Mouse (Mus musculus) limb, embryonic 14.5 days (tissue): ENCODE results near the gene Usp48. TPM values are rescaled to one million over a fixed set of nuclear protein-coding genes. Genes with fewer than 3 reads are reported as not detected.

Source experiments
- ATAC-seq: fragments of 200-750 bp; cut with Nextera tagmentation; 2 replicates; pipeline ENCODE4 v1.8.0; 2017; ENCODE audit warnings: low read depth, moderate number of reproducible peaks, moderate TSS enrichment; ENCODE audit not compliant: low FRiP score
- DNase-seq: peaks from one replicate; pipeline ENCODE4 v3.0.0-alpha.2; 2015; ENCODE audit warnings: low spot score
- H3K27ac ChIP-seq: fragments of 300-500 bp; sonication (generic); replicated peaks from 2 replicates; pipeline ENCODE4 v1.5.1; 2014; ENCODE audit warnings: low read depth, mild to moderate bottlenecking, low read length, moderate library complexity, mixed read lengths
- H3K27me3 ChIP-seq: fragments of 300-500 bp; sonication (generic); 2 replicates; pipeline ENCODE4 v1.6.1; 2014; ENCODE audit warnings: low read length, mixed read lengths; ENCODE audit not compliant: control insufficient read depth, insufficient read depth
- H3K36me3 ChIP-seq: fragments of 300-500 bp; sonication (generic); 2 replicates; pipeline ENCODE4 v1.6.1; 2014; ENCODE audit warnings: mild to moderate bottlenecking, low read length, moderate library complexity, mixed read lengths; ENCODE audit not compliant: control insufficient read depth, insufficient read depth
- H3K4me1 ChIP-seq: fragments of 300-500 bp; sonication (generic); 2 replicates; pipeline ENCODE4 v1.6.1; 2014; ENCODE audit warnings: antibody characterized with exemption, low read length, mixed read lengths; ENCODE audit not compliant: control insufficient read depth, insufficient read depth
- H3K4me2 ChIP-seq: fragments of 300-500 bp; sonication (generic); replicated peaks from 2 replicates; pipeline ENCODE4 v1.6.1; 2014; ENCODE audit warnings: low read depth, mild to moderate bottlenecking, low read length, moderate library complexity; ENCODE audit not compliant: severe bottlenecking
- H3K4me3 ChIP-seq: fragments of 300-500 bp; sonication (generic); replicated peaks from 2 replicates; pipeline ENCODE4 v1.5.1; 2014; ENCODE audit warnings: low read length
- H3K9ac ChIP-seq: fragments of 300-500 bp; sonication (generic); 2 replicates; pipeline ENCODE4 v1.6.1; 2014; ENCODE audit warnings: mild to moderate bottlenecking, low read depth, low read length, moderate library complexity; ENCODE audit not compliant: severe bottlenecking
- H3K9me3 ChIP-seq: fragments of 300-500 bp; sonication (generic); 2 replicates; pipeline ENCODE4 v1.6.1; 2016; ENCODE audit warnings: low read length; ENCODE audit not compliant: control insufficient read depth
- POLR2A ChIP-seq: fragments of 200-500 bp; IDR thresholded peaks from 2 replicates; pipeline ENCODE4 v1.8.0; 2012; ENCODE audit warnings: inconsistent platforms, mild to moderate bottlenecking, moderate library complexity, borderline replicate concordance; ENCODE audit not compliant: insufficient read depth, insufficient read length; ENCODE audit errors: extremely low read depth
- whole genome bisulfite sequencing: fragments of 180-500 bp; shearing (Covaris S2); extraction: QIAGEN DNeasy Blood & Tissue Kit; methylation state at CpG from one replicate; pipeline ENCODE4 v1.1.7; 2014; 5-methylcytosine and 5-hydroxymethylcytosine counted together
- polyA plus RNA-seq, 2 experiments: library from polyadenylated mRNA; depleted of rRNA in 1 of 2; stranded (reverse) in 1 of 2; unstranded in 1 of 2; fragments of >200 nt; fragmentation: Nextera tagmentation in 1 of 2; extraction: Ambion mirVana in 1 of 2; gene quantifications; 2 replicates each; pipeline versions ENCODE4 v1.2.1 to v1.2.3; 2012 to 2014

The Usp48 gene
- polyA plus RNA-seq, 2 experiments = 69.3 to 124 TPM

GRCm38 (mm10) chr4:137652835-137653346 is 59.3 kb downstream of the Usp48 start:
- 96% methylated on average over 5 of the region's 5 CpGs for WGBS
- no peak overlapping the region for H3K27ac ChIP-seq
- ATAC-seq = no peak

GRCm38 (mm10) chr4:137655241-137656031 is 61.9 kb downstream of the Usp48 start:
- no peak overlapping the region for H3K4me2 ChIP-seq
- ATAC-seq (no peak), DNase-seq (no peak)
- H3K27me3 ChIP-seq = no peaks in the 10 kb centered on the region
- no peak overlapping the region for H3K27ac ChIP-seq
- no peak overlapping the region for H3K4me3 ChIP-seq
- WGBS = 86% methylated on average over 18 of the region's 18 CpGs
- no peaks in the 10 kb centered on the region for H3K4me1 ChIP-seq
- peaks cover 76% of the 10 kb centered on the region for H3K36me3 ChIP-seq
- no peaks in the 10 kb centered on the region for H3K9me3 ChIP-seq
- TF ChIP-seq POLR2A = no peak
- no peak overlapping the region for H3K9ac ChIP-seq

More at GRCm38 (mm10) chr4:137652835-137653346, 59.3 kb downstream of the Usp48 start:
- H3K4me1 ChIP-seq = no peaks in the 10 kb centered on the region
- DNase-seq = no peak
- peaks cover 97% of the 10 kb centered on the region for H3K36me3 ChIP-seq
- H3K9me3 ChIP-seq = no peaks in the 10 kb centered on the region
- H3K27me3 ChIP-seq = no peaks in the 10 kb centered on the region
- no peak overlapping the region for H3K9ac ChIP-seq
- H3K4me3 ChIP-seq = no peak overlapping the region
- H3K4me2 ChIP-seq = no peak overlapping the region
- no peak for TF ChIP-seq POLR2A

DNA sequence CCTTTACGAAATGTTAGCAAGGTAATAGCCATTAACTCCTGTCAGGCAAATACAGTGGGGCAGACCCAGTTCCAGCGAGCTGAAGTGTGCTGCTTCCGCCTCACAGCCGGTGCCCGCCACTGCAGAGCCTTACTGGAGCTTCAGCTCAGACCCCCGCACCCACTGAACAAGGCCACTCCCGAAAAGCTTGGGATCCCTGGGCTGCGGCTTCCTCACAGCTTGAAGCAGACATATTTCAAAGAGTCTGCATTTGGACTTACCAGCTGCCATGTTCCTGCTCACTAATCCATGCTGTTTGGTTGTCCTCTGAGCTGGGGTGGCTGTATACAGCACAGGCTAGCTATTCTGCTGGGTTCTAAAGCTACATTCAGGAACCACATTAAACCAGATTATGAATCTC is 64.1 kb downstream of the Usp48 start:
- peaks cover 54% of the 10 kb centered on the region for H3K36me3 ChIP-seq
- WGBS = 90% methylated on average over 8 of the region's 8 CpGs
- H3K4me2 ChIP-seq = no peak overlapping the region
- no peaks in the 10 kb centered on the region for H3K27me3 ChIP-seq
- no peak overlapping the region for H3K4me3 ChIP-seq
- no peak for TF ChIP-seq POLR2A
- ATAC-seq (no peak), DNase-seq (no peak)
- H3K9me3 ChIP-seq = no peaks in the 10 kb centered on the region
- H3K9ac ChIP-seq = no peak overlapping the region
- no peaks in the 10 kb centered on the region for H3K4me1 ChIP-seq
- H3K27ac ChIP-seq = no peak overlapping the region

GRCm38 (mm10) chr4:137659541-137659940 is 66.0 kb downstream of the Usp48 start:
- H3K36me3 ChIP-seq = peaks cover 36% of the 10 kb centered on the region
- ATAC-seq (no peak), DNase-seq (no peak)
- peaks cover 7% of the 10 kb centered on the region for H3K27me3 ChIP-seq
- H3K9me3 ChIP-seq = no peaks in the 10 kb centered on the region
- H3K9ac ChIP-seq = no peak overlapping the region
- H3K4me3 ChIP-seq = no peak overlapping the region
- H3K27ac ChIP-seq = no peak overlapping the region
- H3K4me2 ChIP-seq = no peak overlapping the region
- 88% methylated on average over 4 of the region's 4 CpGs for WGBS
- H3K4me1 ChIP-seq = no peaks in the 10 kb centered on the region
- TF ChIP-seq POLR2A = no peak

- Histone ChIP-seq H3K4me2 (no peak overlapping the region), H3K36me3 (peaks cover 27% of the 10 kb centered on the region), H3K9ac (no peak overlapping the region), H3K4me3 (no peak overlapping the region), H3K4me1 (0 out of 2 replicates have a peak, but pooled peaks cover 3% of the 10 kb centered on the region), H3K9me3 (no peaks in the 10 kb centered on the region), H3K27me3 (peaks cover 17% of the 10 kb centered on the region), H3K27ac (no peak overlapping the region)
- DNase-seq (no peak), ATAC-seq (no peak)
- 58% methylated on average over 10 of the region's 10 CpGs for WGBS
- no peak for TF ChIP-seq POLR2A
Measured at GRCm38 (mm10) chr4:137660364-137661077, 67.0 kb downstream of the Usp48 start.
